Mouse (Mus musculus): ENCODE measurements at regions not wholly inside any gene's neighbourhood (a gene's known extent, or its start where the extent isn't known, plus 50 kb on each side); places are given as distances from the start of the nearest gene placed in this dataset.

GRCm38 (mm10) chr3:14381421-14381992, 99.0 kb upstream of the Slc7a12 start:
- peak; percentile 43 for DNase-seq

GRCm38 (mm10) chr3:14390656-14391055, 89.8 kb upstream of the Slc7a12 start:
- DNase-seq = no peak

GRCm38 (mm10) chr3:14398676-14399075, 81.8 kb upstream of the Slc7a12 start:
- no peak for DNase-seq

GRCm38 (mm10) chr3:14408435-14409125, 71.9 kb upstream of the Slc7a12 start:
- DNase-seq = no peak

Measured in adrenal gland, adult 2 months (tissue).